In the genomic region with DNA sequence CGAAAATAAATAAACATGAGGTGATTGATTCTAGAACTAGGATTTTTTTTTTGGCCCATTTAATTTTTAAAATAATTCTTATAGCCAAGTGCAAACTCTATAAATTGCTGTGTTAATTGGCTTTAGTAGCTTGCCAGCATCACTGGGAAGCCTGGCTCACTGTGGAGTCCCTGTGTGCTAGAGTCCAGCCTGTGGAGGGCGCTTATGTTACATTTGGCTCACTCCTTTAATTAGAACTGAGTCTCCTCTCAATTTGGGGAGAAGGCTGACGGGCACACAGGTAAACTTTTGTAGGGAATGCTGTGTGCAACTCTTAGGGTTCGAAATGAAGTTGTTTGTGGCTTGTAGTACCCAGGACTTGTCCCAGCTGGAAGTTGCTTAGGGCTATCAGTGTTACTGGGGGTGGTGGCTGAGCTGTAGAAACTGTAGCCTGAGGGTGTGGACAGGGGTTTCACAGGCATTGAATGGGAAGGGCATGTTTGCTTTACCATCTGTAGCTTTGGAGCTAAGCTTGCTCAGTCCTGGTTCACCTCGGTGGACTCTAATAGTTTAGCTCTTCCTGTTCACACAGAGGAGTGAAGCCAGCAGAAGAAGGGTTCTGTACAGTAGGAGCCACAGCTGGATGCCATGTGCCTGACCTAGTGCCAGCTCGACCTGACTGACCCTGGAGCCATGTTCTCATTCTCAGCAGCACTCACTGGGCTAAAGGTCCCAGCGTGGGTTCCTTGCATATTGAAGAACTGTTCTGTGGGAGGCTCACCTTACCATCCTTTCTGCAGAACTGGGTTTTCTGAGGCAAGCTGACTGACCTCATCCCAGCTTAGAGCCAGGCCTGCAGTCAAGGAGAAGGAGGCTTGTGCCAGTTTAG, we compare ENCODE assay signal across 10 mouse cellular contexts. TPM values are rescaled to one million over a fixed set of nuclear protein-coding genes. Genes with fewer than 3 reads are reported as not detected.
DNase-seq lines count a peak whose midpoint lies in the region; ATAC-seq and TF ChIP-seq lines count a peak whose summit lies in the region.
"Had no signal": no experiment of that assay in that cellular context is flagged by ENCODE, and none has a peak within 500 bp of the region (broad histone marks: within the 10 kb centered on the region; RNA-seq: fewer than 3 reads in every experiment).

No protein-coding gene starts in this region.

- no peak overlapping the region for H3K9ac ChIP-seq in heart, adult 2 months (ENCODE audit: low read depth, low read length)
- no peak overlapping the region for H3K9ac ChIP-seq in heart, embryonic 11.5 days (ENCODE audit: low read depth, low read length)
- H3K9ac ChIP-seq in embryonic facial prominence, embryonic 12.5 days: no peak overlapping the region
- no peak overlapping the region for H3K9ac ChIP-seq in stomach, embryonic 14.5 days (replicated peaks; ENCODE audit: low read depth, low read length)
- H3K9ac ChIP-seq: neural tube, embryonic 13.5 days had no signal

- H3K4me2 ChIP-seq in heart, embryonic 11.5 days: no peak overlapping the region
- no peak overlapping the region for H3K4me2 ChIP-seq in embryonic facial prominence, embryonic 12.5 days (replicated peaks)
- H3K4me2 ChIP-seq in stomach, embryonic 14.5 days (replicated peaks; ENCODE audit: low read depth, low read length): no peak overlapping the region
- H3K4me2 ChIP-seq: neural tube, embryonic 13.5 days had no signal

- ATAC-seq in heart, embryonic 11.5 days (replicated peaks; ENCODE audit: insufficient number of reproducible peaks, low FRiP score, low TSS enrichment): no peak
- no peak for ATAC-seq in embryonic facial prominence, embryonic 12.5 days (ENCODE audit: insufficient number of reproducible peaks, insufficient read depth, low FRiP score, low TSS enrichment)
- ATAC-seq in stomach, embryonic 14.5 days (ENCODE audit: insufficient number of reproducible peaks, insufficient read depth, low FRiP score, low read depth): peak; percentile 71; the same call in 1 of the 2 replicates

- TF ChIP-seq CTCF in heart, adult 2 months (IDR thresholded peaks at IDR 0.05): peak; percentile 54
- TF ChIP-seq CTCF in lung, adult 2 months (IDR thresholded peaks at IDR 0.05; ENCODE audit: insufficient read depth, low read length): peak; percentile 20; the same call in 1 of the 2 replicates

- peak; percentile 38 to 41 for DNase-seq in heart, adult 2 months
- no peak for DNase-seq in lung, adult 2 months
- no peak for DNase-seq in lung, postnatal 14 days
- DNase-seq in B cell, adult 2 months: no peak
- no peak for DNase-seq in ovary, postnatal 14 days (ENCODE audit: low spot score)
- DNase-seq: spleen, adult 18-20 months had no signal

- H3K4me3 ChIP-seq in heart, adult 2 months: no peak overlapping the region
- no peak overlapping the region for H3K4me3 ChIP-seq in heart, embryonic 11.5 days (ENCODE audit: low read depth, low read length)
- no peak overlapping the region for H3K4me3 ChIP-seq in lung, adult 2 months (replicated peaks; ENCODE audit: extremely low read depth, low read depth, low read length)
- no peak overlapping the region for H3K4me3 ChIP-seq in embryonic facial prominence, embryonic 12.5 days
- H3K4me3 ChIP-seq in stomach, embryonic 14.5 days (ENCODE audit: low read depth, low read length): no peak overlapping the region
- H3K4me3 ChIP-seq: neural tube, embryonic 13.5 days had no signal

- no peaks in the 10 kb centered on the region for H3K79me2 ChIP-seq in heart, adult 2 months (replicated peaks; ENCODE audit: control insufficient read depth, insufficient read depth, low read length)

- H3K9me3 ChIP-seq in heart, embryonic 11.5 days (replicated peaks; ENCODE audit: control insufficient read depth, low read length): no peaks in the 10 kb centered on the region
- no peaks in the 10 kb centered on the region for H3K9me3 ChIP-seq in embryonic facial prominence, embryonic 12.5 days
- no peaks in the 10 kb centered on the region for H3K9me3 ChIP-seq in stomach, embryonic 14.5 days (ENCODE audit: control insufficient read depth, low read depth, low read length)
- H3K9me3 ChIP-seq: neural tube, embryonic 13.5 days had no signal

- H3K36me3 ChIP-seq in heart, adult 2 months (ENCODE audit: control insufficient read depth, insufficient read depth, low read length): no peaks in the 10 kb centered on the region; the same call in 1 of the 2 replicates
- peaks cover 26% of the 10 kb centered on the region for H3K36me3 ChIP-seq in heart, embryonic 11.5 days (ENCODE audit: control insufficient read depth, insufficient read depth, low read length)
- H3K36me3 ChIP-seq in embryonic facial prominence, embryonic 12.5 days: peaks cover 77% of the 10 kb centered on the region
- H3K36me3 ChIP-seq in stomach, embryonic 14.5 days (ENCODE audit: control insufficient read depth, insufficient read depth, low read length): peaks cover 62% of the 10 kb centered on the region

- 57% methylated on average over 7 of the region's 7 CpGs for WGBS in heart, adult 2 months
- WGBS in heart, embryonic 11.5 days (ENCODE audit: insufficient replicate concordance): 73% methylated on average over 7 of the region's 7 CpGs
- 60% methylated on average over 7 of the region's 7 CpGs for WGBS in lung, adult 2 months
- 53% methylated on average over 7 of the region's 7 CpGs for WGBS in embryonic facial prominence, embryonic 12.5 days
- 69% methylated on average over 7 of the region's 7 CpGs for WGBS in stomach, embryonic 14.5 days

- H3K27ac ChIP-seq in heart, adult 2 months: 0 out of 2 replicates have a peak overlapping the region, but pooled peaks have one; percentile 23
- H3K27ac ChIP-seq in heart, embryonic 11.5 days (ENCODE audit: low read depth, low read length): no peak overlapping the region
- H3K27ac ChIP-seq in embryonic facial prominence, embryonic 12.5 days: peak overlapping the region; percentile 50
- peak overlapping the region; percentile 44; the same call in 1 of the 2 replicates for H3K27ac ChIP-seq in stomach, embryonic 14.5 days (ENCODE audit: low read length)
- H3K27ac ChIP-seq: neural tube, embryonic 13.5 days had no signal

- intact Hi-C loops in heart, adult 2 months (cut with DNase I): no loop called here

- no peaks in the 10 kb centered on the region for H3K27me3 ChIP-seq in heart, adult 2 months (ENCODE audit: control insufficient read depth, insufficient read depth, low read length)
- H3K27me3 ChIP-seq in heart, embryonic 11.5 days (ENCODE audit: control insufficient read depth, insufficient read depth, low read length): no peaks in the 10 kb centered on the region
- no peaks in the 10 kb centered on the region for H3K27me3 ChIP-seq in embryonic facial prominence, embryonic 12.5 days
- no peaks in the 10 kb centered on the region for H3K27me3 ChIP-seq in stomach, embryonic 14.5 days (ENCODE audit: control insufficient read depth, insufficient read depth, low read length)
- H3K27me3 ChIP-seq: neural tube, embryonic 13.5 days had no signal

- peak; percentile 69 for TF ChIP-seq EP300 in heart, adult 2 months (IDR thresholded peaks at IDR 0.05; ENCODE audit: insufficient read depth, low read depth, low read length)

- TF ChIP-seq POLR2A in heart, adult 2 months (IDR thresholded peaks at IDR 0.05; ENCODE audit: insufficient read depth, low read depth, low read length): no peak
- no peak for TF ChIP-seq POLR2A in lung, adult 2 months (IDR thresholded peaks at IDR 0.05; ENCODE audit: borderline replicate concordance, extremely low read depth, low read depth, low read length)

- peaks cover 14% of the 10 kb centered on the region for H3K4me1 ChIP-seq in heart, adult 2 months (ENCODE audit: control insufficient read depth, insufficient read depth, low read length)
- H3K4me1 ChIP-seq in heart, embryonic 11.5 days (ENCODE audit: control insufficient read depth, insufficient read depth, low read length): no peaks in the 10 kb centered on the region
- no peaks in the 10 kb centered on the region for H3K4me1 ChIP-seq in lung, adult 2 months (ENCODE audit: control insufficient read depth, insufficient read depth, low read length)
- H3K4me1 ChIP-seq in embryonic facial prominence, embryonic 12.5 days: peaks cover 43% of the 10 kb centered on the region
- no peaks in the 10 kb centered on the region for H3K4me1 ChIP-seq in stomach, embryonic 14.5 days (ENCODE audit: control insufficient read depth, insufficient read depth, low read length)
- H3K4me1 ChIP-seq: neural tube, embryonic 13.5 days had no signal

RNA-seq across cellular contexts. Expression of gene Mn1, which starts 38.8 kb away (rescaled TPM):
- 10 to 100 TPM; 18.7 to 23.9 TPM for total RNA-seq in heart, adult 2 months (2021)
- 4.8 and 5.5 TPM in 2 replicates for polyA plus RNA-seq in heart, adult 2 months (2012; rRNA removed)
- polyA plus RNA-seq in heart, embryonic 11.5 days (2014; fragmentation: Nextera tagmentation; extraction: Ambion mirVana): 6.6 and 7.1 TPM in 2 replicates
- 4.0 and 6.2 TPM in 2 replicates for polyA plus RNA-seq in lung, adult 2 months (2012; rRNA removed)
- polyA plus RNA-seq in embryonic facial prominence, embryonic 12.5 days (2016; fragmentation: Nextera tagmentation; extraction: Ambion mirVana): 57.8 and 58.3 TPM in 2 replicates
- 17.0 and 18.1 TPM in 2 replicates for polyA plus RNA-seq in stomach, embryonic 14.5 days (2014; fragmentation: Nextera tagmentation; extraction: Ambion mirVana)

RNA-seq across cellular contexts. Expression of gene Pitpnb, which starts 47.8 kb away (rescaled TPM):
- 10 to 100 TPM; 39.4 to 41.9 TPM for total RNA-seq in heart, adult 2 months (2021)
- polyA plus RNA-seq in heart, adult 2 months (2012; rRNA removed): 32.4 and 41.1 TPM in 2 replicates
- polyA plus RNA-seq in heart, embryonic 11.5 days (2014; fragmentation: Nextera tagmentation; extraction: Ambion mirVana): 78.8 and 91.5 TPM in 2 replicates
- polyA plus RNA-seq in lung, adult 2 months (2012; rRNA removed): 39.4 and 53.9 TPM in 2 replicates
- polyA plus RNA-seq in embryonic facial prominence, embryonic 12.5 days (2016; fragmentation: Nextera tagmentation; extraction: Ambion mirVana): 113 and 116 TPM in 2 replicates
- 112 and 115 TPM in 2 replicates for polyA plus RNA-seq in stomach, embryonic 14.5 days (2014; fragmentation: Nextera tagmentation; extraction: Ambion mirVana)

Comparison
In these comparisons a context has a peak if more than half of its experiments do, and no peak if none do; other contexts are left out.
1. DNase-seq: peak in heart, adult 2 months (2 of 2); none in lung, adult 2 months (single experiment), lung, postnatal 14 days (single experiment), B cell, adult 2 months (0 of 2) and ovary, postnatal 14 days (single experiment).